Mouse (Mus musculus) forebrain, embryonic 12.5 days (tissue): ENCODE results near the gene Cers1. TPM values are rescaled to one million over a fixed set of nuclear protein-coding genes. Genes with fewer than 3 reads are reported as not detected.
A peak's percentile ranks its signal among the peaks of the same experiment; 100 is the strongest.

Source experiments
- ATAC-seq: fragments of 200-750 bp; cut with Nextera tagmentation; 2 replicates; pipeline ENCODE4 v1.8.0; 2017; ENCODE audit warnings: moderate TSS enrichment; ENCODE audit not compliant: low FRiP score
- H3K27ac ChIP-seq: fragments of 300-500 bp; sonication (generic); 2 replicates; pipeline ENCODE4 v1.5.1; 2016; ENCODE audit warnings: mild to moderate bottlenecking
- H3K27me3 ChIP-seq: fragments of 300-500 bp; sonication (generic); 2 replicates; pipeline ENCODE4 v1.6.1; 2016; ENCODE audit warnings: mild to moderate bottlenecking
- H3K36me3 ChIP-seq: fragments of 300-500 bp; sonication (generic); replicated peaks from 2 replicates; pipeline ENCODE4 v1.6.1; 2016; ENCODE audit warnings: mild to moderate bottlenecking
- H3K4me1 ChIP-seq: fragments of 300-500 bp; sonication (generic); 2 replicates; pipeline ENCODE4 v1.6.1; 2016
- H3K4me2 ChIP-seq: fragments of 300-500 bp; sonication (generic); 2 replicates; pipeline ENCODE4 v1.6.1; 2016; ENCODE audit warnings: mild to moderate bottlenecking, moderate library complexity
- H3K4me3 ChIP-seq: fragments of 300-500 bp; sonication (generic); replicated peaks from 2 replicates; pipeline ENCODE4 v1.5.1; 2016; ENCODE audit warnings: mild to moderate bottlenecking
- H3K9ac ChIP-seq: fragments of 300-500 bp; sonication (generic); 2 replicates; pipeline ENCODE4 v1.6.1; 2016; ENCODE audit warnings: mild to moderate bottlenecking
- H3K9me3 ChIP-seq: fragments of 300-500 bp; sonication (generic); 2 replicates; pipeline ENCODE4 v1.6.1; 2016
- WGBS: fragments of 180-500 bp; shearing (Covaris S2); methylation state at CpG from one replicate; pipeline ENCODE4 v1.1.7; 2016; 5-methylcytosine and 5-hydroxymethylcytosine counted together
- polyA plus RNA-seq: library from polyadenylated mRNA; unstranded; fragments of >200 nt; fragmentation: Nextera tagmentation; extraction: Ambion mirVana; gene quantifications from 2 replicates; pipeline ENCODE4 v1.2.1, GENCODE M21; 2016

Cers1 gene
- polyA plus RNA-seq, 1 experiment from 2014 or later = 16.2 TPM

DNA sequence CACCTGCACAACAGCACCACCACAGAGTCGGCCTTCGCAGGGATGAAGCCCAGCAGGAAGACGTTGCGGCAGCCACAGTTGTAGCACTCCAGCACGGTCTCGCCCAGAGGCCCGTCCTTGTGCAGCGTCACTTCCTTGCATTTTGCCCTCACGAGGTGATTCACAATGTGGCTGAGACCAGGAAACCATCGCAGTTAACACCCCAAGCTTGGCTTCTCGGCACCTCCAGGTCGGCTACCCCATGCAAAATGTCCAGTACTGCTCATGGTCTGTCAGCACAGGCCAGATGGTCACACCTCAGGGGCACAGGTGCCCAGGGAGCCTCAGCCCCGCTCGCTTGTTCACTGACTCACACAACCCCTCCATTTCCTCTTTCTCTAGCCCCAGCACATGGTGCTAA, 26.4 kb downstream of the Cers1 start:
- peaks cover 82% of the 10 kb centered on the region for H3K36me3 ChIP-seq

DNA sequence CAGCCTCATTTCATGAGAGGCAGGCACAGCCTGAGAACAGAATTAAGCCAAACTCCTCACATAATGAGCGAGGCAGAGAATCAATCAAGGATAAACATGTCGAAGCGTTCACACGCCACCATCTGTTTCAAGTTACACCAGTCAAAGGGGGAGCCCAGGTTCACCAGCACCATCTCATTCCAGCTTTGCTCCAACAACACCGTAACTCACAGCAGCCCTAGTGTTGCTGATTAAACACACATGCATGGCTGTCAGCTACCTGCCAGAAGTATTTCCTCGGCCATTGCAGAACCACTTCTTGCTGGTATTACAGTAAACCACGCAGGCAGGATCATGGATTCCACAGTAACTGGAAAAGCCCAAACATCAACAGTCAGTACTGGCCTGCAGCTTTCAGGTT, 27.5 kb downstream of the Cers1 start:
- Histone ChIP-seq H3K36me3 (peaks cover 74% of the 10 kb centered on the region), H3K27ac (no peak overlapping the region; the same call in 1 of the 2 replicates), H3K9ac (no peak overlapping the region), H3K27me3 (no peaks in the 10 kb centered on the region), H3K4me3 (no peak overlapping the region), H3K9me3 (no peaks in the 10 kb centered on the region), H3K4me1 (no peaks in the 10 kb centered on the region), H3K4me2 (no peak overlapping the region)
- ATAC-seq = no peak
- WGBS = 84% methylated on average over 7 of the region's 7 CpGs

More for the DNA sequence above, 26.4 kb downstream of the Cers1 start:
- WGBS = 91% methylated on average over 14 of the region's 14 CpGs
- H3K4me1 ChIP-seq = no peaks in the 10 kb centered on the region
- no peak overlapping the region for H3K27ac ChIP-seq
- no peak overlapping the region for H3K4me2 ChIP-seq
- no peaks in the 10 kb centered on the region for H3K9me3 ChIP-seq
- H3K9ac ChIP-seq = no peak overlapping the region
- no peak overlapping the region for H3K4me3 ChIP-seq
- ATAC-seq = no peak
- H3K27me3 ChIP-seq = no peaks in the 10 kb centered on the region

DNA sequence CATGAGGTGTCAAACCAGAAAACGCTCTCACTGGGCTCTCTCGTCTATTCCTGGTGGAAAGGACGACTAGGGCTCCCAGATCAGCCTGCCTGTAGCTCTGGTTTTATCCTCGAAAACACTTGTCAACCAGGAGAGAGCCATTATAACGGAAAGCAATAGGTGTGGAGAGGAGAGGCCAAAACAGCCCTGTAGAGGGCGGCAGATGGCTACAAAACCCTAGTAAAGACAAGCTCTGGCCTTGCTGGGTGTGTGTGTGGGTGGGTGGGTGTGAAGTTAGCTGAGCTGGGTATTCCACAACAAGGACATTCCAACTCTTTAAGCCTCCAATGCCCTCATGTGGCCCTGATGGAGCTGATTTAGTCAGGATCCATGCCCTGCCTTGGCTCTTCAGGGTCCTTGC, 28.1 kb downstream of the Cers1 start:
- Histone ChIP-seq H3K27ac (no peak overlapping the region), H3K27me3 (no peaks in the 10 kb centered on the region), H3K9me3 (no peaks in the 10 kb centered on the region), H3K4me2 (no peak overlapping the region), H3K36me3 (peaks cover 74% of the 10 kb centered on the region), H3K9ac (no peak overlapping the region), H3K4me1 (peaks cover 4% of the 10 kb centered on the region), H3K4me3 (no peak overlapping the region)
- WGBS = 61% methylated on average over 6 of the region's 6 CpGs
- no peak; the same call in 1 of the 2 replicates for ATAC-seq

DNA sequence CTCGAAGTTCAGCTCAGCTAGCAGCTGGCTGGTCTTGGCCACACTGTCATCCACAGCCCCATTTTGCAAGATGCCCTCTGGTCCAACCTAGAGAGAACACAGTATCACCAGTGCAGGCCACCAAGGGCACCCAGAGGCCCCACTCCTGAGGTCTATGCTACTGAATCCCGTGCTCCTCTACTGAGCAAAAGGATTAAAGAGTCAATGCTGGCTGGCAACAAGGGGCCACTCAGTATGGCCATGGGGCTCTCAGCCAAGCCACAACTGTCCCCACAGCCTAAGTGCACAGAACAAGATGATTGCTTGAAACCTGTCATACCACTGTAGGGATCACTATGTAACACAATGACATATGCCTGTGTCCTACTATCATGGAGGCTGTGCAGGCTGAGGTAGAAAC, 28.7 kb downstream of the Cers1 start:
- H3K4me3 ChIP-seq = no peak overlapping the region
- WGBS = 85% methylated on average over 2 of the region's 2 CpGs
- H3K9ac ChIP-seq = no peak overlapping the region
- ATAC-seq = no peak
- H3K4me1 ChIP-seq = peaks cover 9% of the 10 kb centered on the region
- H3K36me3 ChIP-seq = peaks cover 74% of the 10 kb centered on the region
- H3K27ac ChIP-seq = no peak overlapping the region
- no peaks in the 10 kb centered on the region for H3K27me3 ChIP-seq
- no peaks in the 10 kb centered on the region for H3K9me3 ChIP-seq
- no peak overlapping the region for H3K4me2 ChIP-seq

DNA sequence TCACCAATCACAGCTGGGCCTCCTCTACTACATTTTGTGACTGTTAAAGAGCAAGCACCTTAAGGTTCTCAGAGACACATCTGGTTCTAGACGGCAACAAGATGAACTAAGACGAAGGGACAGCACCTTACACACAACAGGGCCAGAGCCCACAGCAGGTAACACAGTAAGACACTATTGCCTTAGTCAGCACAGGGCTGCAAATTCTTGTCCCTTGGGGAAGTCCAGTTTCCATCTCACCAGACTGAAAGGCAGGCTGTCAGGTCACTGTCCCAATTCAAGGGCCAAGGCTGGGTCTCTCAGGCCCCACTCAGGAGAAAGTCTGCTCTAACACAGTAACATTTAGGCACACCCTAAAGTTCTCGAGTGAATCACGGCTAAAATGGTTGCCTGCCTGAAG, 31.9 kb downstream of the Cers1 start:
- Histone ChIP-seq H3K9me3 (no peaks in the 10 kb centered on the region), H3K27me3 (no peaks in the 10 kb centered on the region), H3K4me2 (no peak overlapping the region), H3K9ac (no peak overlapping the region), H3K4me3 (no peak overlapping the region), H3K4me1 (peaks cover 40% of the 10 kb centered on the region), H3K27ac (no peak overlapping the region), H3K36me3 (peaks cover 48% of the 10 kb centered on the region)
- WGBS = 90% methylated on average over 4 of the region's 4 CpGs
- ATAC-seq = no peak

DNA sequence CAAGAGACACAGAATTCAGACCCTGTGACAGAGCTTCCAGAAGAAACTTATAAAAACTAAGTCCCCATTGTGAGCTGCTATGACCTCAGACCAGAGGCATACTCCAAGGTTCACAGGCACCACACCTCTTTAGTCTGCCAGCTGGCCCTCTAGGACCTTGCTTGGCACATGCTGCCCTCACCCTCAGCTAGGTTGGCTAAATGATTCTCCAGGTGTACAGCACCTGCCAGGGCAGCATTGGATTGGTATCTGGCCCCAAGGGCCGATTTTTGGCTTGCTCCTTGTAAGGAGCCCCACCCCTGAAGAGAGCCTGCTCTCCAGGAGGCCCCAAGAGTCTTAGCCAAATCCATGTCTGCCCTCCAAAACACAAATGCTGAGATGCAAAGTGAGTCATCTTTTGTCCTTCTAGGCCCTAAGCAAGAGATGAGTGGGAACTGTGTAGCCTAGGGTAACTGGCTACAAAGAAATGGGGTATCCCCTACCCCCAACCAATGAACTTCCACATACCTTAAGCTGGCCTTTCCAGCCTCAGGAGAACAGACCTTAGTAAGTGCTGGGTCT, 32.4 kb downstream of the Cers1 start:
- H3K4me3 ChIP-seq = no peak overlapping the region

DNA sequence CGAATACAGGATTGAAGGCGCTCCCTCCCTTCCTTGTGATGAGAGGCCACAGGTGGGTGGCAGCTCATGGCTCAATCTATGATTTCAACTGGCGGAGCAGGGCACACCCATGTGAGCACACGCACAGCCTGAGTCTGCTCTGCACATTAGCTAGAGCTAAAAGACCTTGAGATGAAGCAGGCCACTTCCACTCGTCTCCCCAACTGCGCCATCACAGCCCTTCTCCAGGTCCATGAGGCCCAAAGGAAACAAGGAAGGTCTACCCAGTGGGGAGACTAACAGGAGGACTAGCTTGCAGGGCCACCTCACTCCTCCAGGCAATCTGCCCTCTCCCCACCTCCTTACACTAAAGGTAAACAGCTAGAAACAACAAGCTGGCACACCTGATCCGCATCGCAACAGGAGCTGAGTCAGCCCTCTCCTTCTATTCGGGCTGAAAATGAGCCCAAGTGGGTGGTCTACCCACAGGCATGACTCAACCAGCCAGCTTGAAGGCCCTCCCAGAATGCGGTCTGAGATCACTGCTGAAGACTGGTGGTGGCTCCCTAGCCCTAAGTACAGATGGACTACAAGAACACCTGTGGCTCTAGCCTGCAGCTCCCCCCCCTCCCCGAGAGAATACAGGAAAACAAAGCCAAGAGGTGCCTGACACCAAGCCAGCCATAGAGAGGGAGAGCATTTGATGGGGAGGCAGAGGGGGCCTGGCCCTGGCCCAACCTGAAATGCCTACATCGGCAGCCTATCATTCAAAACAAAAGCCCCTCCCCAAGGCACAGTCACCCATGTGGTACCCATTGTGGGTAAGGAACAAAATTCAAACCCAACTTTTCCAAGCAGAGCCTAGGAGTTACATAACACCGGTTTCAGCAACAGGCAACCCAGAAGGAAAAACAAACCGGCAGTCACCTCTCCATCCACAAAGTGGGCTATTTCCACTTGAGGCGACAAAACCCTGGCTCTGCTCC, 35.7 kb downstream of the Cers1 start:
- H3K9ac ChIP-seq = peak overlapping the region; percentile 99
- peaks cover 46% of the 10 kb centered on the region for H3K4me1 ChIP-seq
- no peak for ATAC-seq
- H3K27me3 ChIP-seq = no peaks in the 10 kb centered on the region
- no peaks in the 10 kb centered on the region for H3K9me3 ChIP-seq
- H3K4me2 ChIP-seq = peak overlapping the region; percentile 99
- 58% methylated on average over 15 of the region's 15 CpGs for WGBS
- H3K27ac ChIP-seq = no peak overlapping the region
- H3K36me3 ChIP-seq = peaks cover 26% of the 10 kb centered on the region
- H3K4me3 ChIP-seq = peak overlapping the region; percentile 100

More for the DNA sequence above, 32.4 kb downstream of the Cers1 start:
- 71% methylated on average over 1 of the region's 1 CpGs for WGBS
- Histone ChIP-seq H3K9me3 (no peaks in the 10 kb centered on the region), H3K27ac (no peak overlapping the region), H3K4me2 (no peak overlapping the region), H3K4me1 (peaks cover 40% of the 10 kb centered on the region), H3K36me3 (peaks cover 43% of the 10 kb centered on the region), H3K27me3 (no peaks in the 10 kb centered on the region), H3K9ac (no peak overlapping the region)
- ATAC-seq = no peak

DNA sequence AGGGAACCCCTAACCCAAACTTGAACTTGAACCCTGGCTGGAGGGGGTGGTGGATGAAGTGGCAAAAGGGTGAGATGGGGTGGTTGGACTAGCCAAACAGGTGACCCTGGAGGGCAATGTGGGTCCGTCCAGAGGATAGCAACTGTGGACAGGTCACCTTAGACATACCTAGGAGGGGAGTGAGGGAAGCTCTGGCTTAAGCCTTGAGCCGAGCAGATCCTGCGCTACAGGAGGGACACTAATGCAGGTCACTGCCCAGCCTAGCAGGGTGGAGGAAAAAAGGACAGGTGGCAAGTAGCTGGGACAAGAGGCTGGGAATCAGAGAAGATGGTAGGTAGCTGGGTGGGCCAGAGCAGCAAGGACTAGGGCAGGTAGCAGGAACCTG, 36.4 kb downstream of the Cers1 start:
- H3K27me3 ChIP-seq = no peaks in the 10 kb centered on the region
- peak overlapping the region; percentile 99 for H3K4me2 ChIP-seq
- no peak overlapping the region for H3K27ac ChIP-seq
- 33% methylated on average over 3 of the region's 3 CpGs for WGBS
- no peak for ATAC-seq
- H3K4me3 ChIP-seq = peak overlapping the region; percentile 100
- H3K9me3 ChIP-seq = no peaks in the 10 kb centered on the region
- peaks cover 46% of the 10 kb centered on the region for H3K4me1 ChIP-seq
- H3K9ac ChIP-seq = peak overlapping the region; percentile 99
- H3K36me3 ChIP-seq = peaks cover 21% of the 10 kb centered on the region

DNA sequence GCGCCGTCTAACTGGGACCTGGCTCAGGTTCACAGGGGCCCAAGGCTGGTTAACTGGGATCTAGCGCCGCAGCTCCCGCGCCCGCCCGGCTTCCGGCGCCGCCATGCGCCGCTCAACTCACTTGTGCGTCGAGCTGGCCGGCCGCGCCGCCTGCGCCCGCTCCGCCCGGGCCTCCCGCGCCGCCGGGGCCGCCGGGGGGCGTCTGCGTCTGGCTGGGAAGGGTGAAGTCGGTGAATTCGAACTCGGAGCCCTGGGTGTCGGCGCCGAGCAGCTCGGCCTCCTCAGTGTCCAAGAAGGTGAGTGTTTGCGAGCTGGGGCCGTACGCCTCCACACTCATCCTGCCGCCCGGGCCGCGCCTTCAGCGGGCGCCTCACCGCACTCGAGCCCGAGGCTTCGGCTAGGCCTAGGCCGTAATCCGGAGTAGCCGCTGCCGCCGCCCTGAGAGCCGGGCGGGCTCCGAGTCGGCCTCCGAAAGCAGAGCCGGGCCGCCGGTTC, 37.1 kb downstream of the Cers1 start:
- ATAC-seq = peak; percentile 55
- peak overlapping the region; percentile 100 for H3K4me3 ChIP-seq
- H3K9ac ChIP-seq = peak overlapping the region; percentile 99
- H3K4me2 ChIP-seq = peak overlapping the region; percentile 99
- H3K36me3 ChIP-seq = peaks cover 21% of the 10 kb centered on the region
- WGBS = under 1% methylated on average over 52 of the region's 64 CpGs
- no peaks in the 10 kb centered on the region for H3K27me3 ChIP-seq
- H3K4me1 ChIP-seq = peaks cover 46% of the 10 kb centered on the region
- H3K9me3 ChIP-seq = no peaks in the 10 kb centered on the region
- peak overlapping the region; percentile 86 for H3K27ac ChIP-seq

DNA sequence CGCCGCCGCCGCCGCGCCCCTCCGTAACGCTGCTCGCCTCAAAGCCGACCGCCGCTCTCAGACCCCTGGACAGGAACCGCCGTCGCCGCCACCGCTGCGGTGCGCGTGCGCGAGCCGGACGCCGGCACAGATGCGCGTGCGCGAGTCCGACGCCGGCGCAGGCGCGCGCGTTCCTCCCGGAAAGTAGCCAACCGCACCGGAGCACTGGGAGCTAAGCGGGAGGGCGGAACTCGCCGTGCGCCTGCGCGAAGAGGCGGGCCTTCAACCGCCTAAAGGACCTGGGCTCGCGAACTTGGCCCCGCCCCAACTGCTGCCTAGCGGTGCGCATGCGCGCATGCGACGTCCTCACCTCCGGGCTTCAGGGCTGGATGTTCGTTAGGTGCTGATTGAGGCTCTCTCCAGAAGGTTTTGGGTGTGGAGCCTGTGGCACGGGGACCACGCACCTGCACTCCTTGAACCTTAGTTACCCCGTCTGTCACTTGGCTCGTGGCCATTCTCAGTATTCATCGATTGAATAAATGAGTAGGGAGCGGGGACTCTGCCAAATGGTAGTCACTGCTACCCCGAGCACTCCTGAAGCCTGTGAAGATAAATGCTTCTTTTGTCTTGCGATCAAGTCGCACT, 37.7 kb downstream of the Cers1 start, which contains the start of gene Upf1:
Gene Upf1, minus strand, starts transcription at position 85 of the 624 bp plus-strand sequence.
- H3K4me3 ChIP-seq = peak within 1 kb of the TSS; percentile 100
- ATAC-seq = peak; percentile 91
- under 1% methylated on average over 68 of the region's 69 CpGs for WGBS

DNA sequence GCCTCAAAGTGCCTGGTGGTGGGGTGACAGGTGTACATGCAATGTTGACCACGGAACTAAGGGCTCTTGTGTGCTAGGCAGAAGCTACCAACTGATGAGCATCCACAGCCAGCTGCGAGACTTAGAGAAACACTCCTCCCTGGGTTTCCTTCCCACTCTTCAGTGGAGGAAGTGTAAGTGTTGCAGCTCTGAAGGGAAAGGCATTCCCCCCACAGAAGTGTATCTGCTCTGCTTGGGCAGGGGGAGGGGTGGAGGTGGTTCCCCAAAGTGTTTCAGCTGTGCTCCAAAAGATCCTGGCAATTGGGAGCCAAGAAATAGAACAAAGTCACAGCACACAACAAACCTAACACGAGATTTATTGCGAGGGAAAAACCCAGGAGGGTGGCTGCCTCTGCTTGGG, 38.4 kb downstream of the Cers1 start:
- Histone ChIP-seq H3K36me3 (peaks cover 8% of the 10 kb centered on the region), H3K4me1 (peaks cover 39% of the 10 kb centered on the region), H3K27me3 (peaks cover 12% of the 10 kb centered on the region; the same call in 1 of the 2 replicates), H3K27ac (peak overlapping the region; percentile 84), H3K9ac (peak overlapping the region; percentile 61; the same call in 1 of the 2 replicates), H3K4me2 (peak overlapping the region; percentile 99), H3K9me3 (no peaks in the 10 kb centered on the region), H3K4me3 (peak overlapping the region; percentile 100)
- ATAC-seq = peak; percentile 14
- WGBS = 78% methylated on average over 4 of the region's 4 CpGs

More for the DNA sequence above, 37.7 kb downstream of the Cers1 start, which contains the start of gene Upf1:
- H3K9me3 ChIP-seq = no peaks in the 10 kb centered on the region
- H3K4me1 ChIP-seq = peaks cover 46% of the 10 kb centered on the region
- peaks cover 5% of the 10 kb centered on the region; the same call in 1 of the 2 replicates for H3K27me3 ChIP-seq
- peak within 1 kb of the TSS; percentile 99 for H3K9ac ChIP-seq
- H3K27ac ChIP-seq = peak within 1 kb of the TSS; percentile 86
- peak within 1 kb of the TSS; percentile 99 for H3K4me2 ChIP-seq
- peaks cover 15% of the 10 kb centered on the region for H3K36me3 ChIP-seq

DNA sequence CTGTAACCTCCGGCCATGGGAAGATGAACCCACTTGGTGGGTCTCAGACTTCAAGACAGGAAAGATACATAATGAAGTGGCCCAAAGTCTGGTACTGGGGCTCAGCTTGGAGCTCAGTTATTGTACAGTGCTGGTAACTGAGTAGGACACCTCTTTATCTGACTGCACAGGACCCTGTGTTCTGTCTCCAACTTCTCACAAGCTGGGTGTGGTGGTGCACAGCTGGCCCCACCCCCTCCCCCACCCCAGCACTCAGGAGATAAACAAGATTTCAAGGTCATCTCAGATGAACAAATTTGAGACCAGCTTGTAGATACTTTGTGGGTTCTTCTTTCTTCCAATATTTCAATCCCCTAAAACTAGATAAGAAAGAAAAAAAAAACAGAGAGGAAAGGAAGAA, 40.5 kb downstream of the Cers1 start:
- Histone ChIP-seq H3K36me3 (0 out of 2 replicates have a peak, but pooled peaks cover 3% of the 10 kb centered on the region), H3K27me3 (peaks cover 13% of the 10 kb centered on the region; the same call in 1 of the 2 replicates), H3K4me2 (no peak overlapping the region), H3K9me3 (no peaks in the 10 kb centered on the region), H3K9ac (no peak overlapping the region), H3K27ac (no peak overlapping the region), H3K4me3 (no peak overlapping the region), H3K4me1 (peaks cover 19% of the 10 kb centered on the region)
- WGBS = 89% methylated on average over 1 of the region's 1 CpGs
- no peak for ATAC-seq
